Mouse (Mus musculus): ENCODE measurements around the gene Ptprn. TPM values are rescaled to one million over a fixed set of nuclear protein-coding genes. Genes with fewer than 3 reads are reported as not detected.

Gene Ptprn
- polyA plus RNA-seq, 1 experiment from 2014 or later: 3.6 TPM

Other genes with a start within 250 kb of the Ptprn start
- 8.7 and 9.7 TPM in 2 replicates for gene Nhej1, start 139.3 kb downstream of the Ptprn start, polyA plus RNA-seq (2015; fragmentation: Nextera tagmentation; extraction: Ambion mirVana)
- 1.2 and 1.3 TPM in 2 replicates for gene Slc23a3, start 130.6 kb downstream of the Ptprn start, polyA plus RNA-seq (2015; fragmentation: Nextera tagmentation; extraction: Ambion mirVana)
- gene Cnppd1, start 121.8 kb downstream of the Ptprn start, polyA plus RNA-seq (2015; fragmentation: Nextera tagmentation; extraction: Ambion mirVana): 42.5 and 43.4 TPM in 2 replicates
- 49.5 and 51.1 TPM in 2 replicates for gene Retreg2, start 121.7 kb downstream of the Ptprn start, polyA plus RNA-seq (2015; fragmentation: Nextera tagmentation; extraction: Ambion mirVana)
- gene Zfand2b, start 95.9 kb downstream of the Ptprn start, polyA plus RNA-seq (2015; fragmentation: Nextera tagmentation; extraction: Ambion mirVana): 45.6 and 45.7 TPM in 2 replicates
- 26.1 and 26.6 TPM in 2 replicates for gene Abcb6, start 84.1 kb downstream of the Ptprn start, polyA plus RNA-seq (2015; fragmentation: Nextera tagmentation; extraction: Ambion mirVana)
- 25.2 TPM in 2 replicates for gene Ankzf1, start 72.4 kb downstream of the Ptprn start, polyA plus RNA-seq (2015; fragmentation: Nextera tagmentation; extraction: Ambion mirVana)
- 27.6 and 28.3 TPM in 2 replicates for gene Atg9a, start 72.3 kb downstream of the Ptprn start, polyA plus RNA-seq (2015; fragmentation: Nextera tagmentation; extraction: Ambion mirVana)
- 11.9 and 12.2 TPM in 2 replicates for gene Glb1l, start 53.7 kb downstream of the Ptprn start, polyA plus RNA-seq (2015; fragmentation: Nextera tagmentation; extraction: Ambion mirVana)
- 110 and 122 TPM in 2 replicates for gene Stk16, start 53.7 kb downstream of the Ptprn start, polyA plus RNA-seq (2015; fragmentation: Nextera tagmentation; extraction: Ambion mirVana)
- gene Tuba4a, start 44.6 kb downstream of the Ptprn start, polyA plus RNA-seq (2015; fragmentation: Nextera tagmentation; extraction: Ambion mirVana): 122 and 131 TPM in 2 replicates
- not detected in 2 replicates for gene A630095N17Rik, start 32.4 kb downstream of the Ptprn start, polyA plus RNA-seq (2015; fragmentation: Nextera tagmentation; extraction: Ambion mirVana)
- gene Dnajb2, start 28.1 kb downstream of the Ptprn start, polyA plus RNA-seq (2015; fragmentation: Nextera tagmentation; extraction: Ambion mirVana): 25.5 and 26.2 TPM in 2 replicates
- 12.7 and 13.8 TPM in 2 replicates for gene Resp18, start 13.9 kb upstream of the Ptprn start, polyA plus RNA-seq (2015; fragmentation: Nextera tagmentation; extraction: Ambion mirVana)
- gene Dnpep, start 53.5 kb upstream of the Ptprn start, polyA plus RNA-seq (2015; fragmentation: Nextera tagmentation; extraction: Ambion mirVana): 131 and 145 TPM in 2 replicates
- gene Des, start 95.8 kb upstream of the Ptprn start, polyA plus RNA-seq (2015; fragmentation: Nextera tagmentation; extraction: Ambion mirVana): 105 and 111 TPM in 2 replicates
- 35.6 and 39.3 TPM in 2 replicates for gene Speg, start 110.8 kb upstream of the Ptprn start, polyA plus RNA-seq (2015; fragmentation: Nextera tagmentation; extraction: Ambion mirVana)
- 98.9 and 103 TPM in 2 replicates for gene Gmppa, start 171.4 kb upstream of the Ptprn start, polyA plus RNA-seq (2015; fragmentation: Nextera tagmentation; extraction: Ambion mirVana)
- gene Asic4, start 185.9 kb upstream of the Ptprn start, polyA plus RNA-seq (2015; fragmentation: Nextera tagmentation; extraction: Ambion mirVana): 2.6 and 2.7 TPM in 2 replicates
- gene Chpf, start 214.8 kb upstream of the Ptprn start, polyA plus RNA-seq (2015; fragmentation: Nextera tagmentation; extraction: Ambion mirVana): 35.9 and 36.9 TPM in 2 replicates
- gene Tmem198, start 215.0 kb upstream of the Ptprn start, polyA plus RNA-seq (2015; fragmentation: Nextera tagmentation; extraction: Ambion mirVana): 2.2 and 2.4 TPM in 2 replicates
- 70.3 and 70.5 TPM in 2 replicates for gene Obsl1, start 241.9 kb upstream of the Ptprn start, polyA plus RNA-seq (2015; fragmentation: Nextera tagmentation; extraction: Ambion mirVana)
- gene Inha, start 242.6 kb upstream of the Ptprn start, polyA plus RNA-seq (2015; fragmentation: Nextera tagmentation; extraction: Ambion mirVana): 5.2 and 8.9 TPM in 2 replicates